Mouse (Mus musculus) hindbrain, postnatal 0 days (tissue): ENCODE results near the gene Tmem246. TPM values are rescaled to one million over a fixed set of nuclear protein-coding genes. Genes with fewer than 3 reads are reported as not detected.
A peak's percentile ranks its signal among the peaks of the same experiment; 100 is the strongest.

Experiments
- ATAC-seq: fragments of 200-750 bp; cut with Nextera tagmentation; 2 replicates; pipeline ENCODE4 v1.8.0; 2017; ENCODE audit warnings: mild to moderate bottlenecking, moderate TSS enrichment, moderate library complexity
- DNase-seq: peaks from one replicate; pipeline ENCODE4 v3.0.0-alpha.2; 2015; ENCODE audit warnings: low spot score
- H3K27ac ChIP-seq: fragments of 300-500 bp; sonication (generic); 2 replicates; pipeline ENCODE4 v1.5.1; 2014; ENCODE audit warnings: mild to moderate bottlenecking
- H3K27me3 ChIP-seq: fragments of 300-500 bp; sonication (generic); 2 replicates; pipeline ENCODE4 v1.6.1; 2014; ENCODE audit warnings: low read length, mixed read lengths; ENCODE audit not compliant: insufficient read depth
- H3K36me3 ChIP-seq: fragments of 300-500 bp; sonication (generic); 2 replicates; pipeline ENCODE4 v1.6.1; 2014; ENCODE audit warnings: low read length, mixed read lengths; ENCODE audit not compliant: insufficient read depth
- H3K4me1 ChIP-seq: fragments of 300-500 bp; sonication (generic); 2 replicates; pipeline ENCODE4 v1.6.1; 2014; ENCODE audit warnings: antibody characterized with exemption, low read length, mixed read lengths; ENCODE audit not compliant: insufficient read depth
- H3K4me2 ChIP-seq: fragments of 300-500 bp; sonication (generic); 2 replicates; pipeline ENCODE4 v1.6.1; 2014; ENCODE audit warnings: low read depth, mild to moderate bottlenecking, low read length, moderate library complexity, mixed read lengths
- H3K4me3 ChIP-seq: fragments of 300-500 bp; sonication (generic); 2 replicates; pipeline ENCODE4 v1.5.1; 2014; ENCODE audit warnings: low read length
- H3K9ac ChIP-seq: fragments of 300-500 bp; sonication (generic); replicated peaks from 2 replicates; pipeline ENCODE4 v1.6.1; 2014; ENCODE audit warnings: mild to moderate bottlenecking, low read length, moderate library complexity, mixed read lengths
- H3K9me3 ChIP-seq: fragments of 300-500 bp; sonication (generic); 2 replicates; pipeline ENCODE4 v1.6.1; 2016; ENCODE audit warnings: low read length, mixed read lengths
- CTCF ChIP-seq: IDR thresholded peaks from 2 replicates; pipeline ENCODE4 v1.5.1; 2016; ENCODE audit warnings: antibody characterized with exemption, control low read depth, low read depth
- WGBS: fragments of 180-500 bp; shearing (Covaris S2); extraction: QIAGEN DNeasy Blood & Tissue Kit; methylation state at CpG from one replicate; pipeline ENCODE4 v1.1.7; 2014; 5-methylcytosine and 5-hydroxymethylcytosine counted together
- polyA plus RNA-seq: library from polyadenylated mRNA; unstranded; fragments of >200 nt; fragmentation: Nextera tagmentation; extraction: Ambion mirVana; gene quantifications from 2 replicates; pipeline ENCODE4 v1.2.1, GENCODE M21; 2015
- total RNA-seq: library from RNA; depleted of rRNA; stranded (reverse); fragments of >200 nt; gene quantifications from 2 replicates; pipeline ENCODE4 v1.2.3, GENCODE M21; 2014

Gene Tmem246
- total and polyA plus RNA-seq, 2 experiments from 2014 or later = 158 to 191 TPM

- Histone ChIP-seq H3K27ac (no peak overlapping the region), H3K9me3 (no peaks in the 10 kb centered on the region), H3K27me3 (no peaks in the 10 kb centered on the region), H3K9ac (no peak overlapping the region), H3K36me3 (no peaks in the 10 kb centered on the region), H3K4me1 (0 out of 2 replicates have a peak, but pooled peaks cover 6% of the 10 kb centered on the region), H3K4me3 (no peak overlapping the region), H3K4me2 (no peak overlapping the region)
- no peak for TF ChIP-seq CTCF
- DNase-seq = no peak
- ATAC-seq = no peak
- WGBS = 100% methylated on average over 7 of the region's 7 CpGs
These were observed 40.3 kb downstream of the Tmem246 start for GRCm38 (mm10) chr4:49557375-49557774.

- Histone ChIP-seq H3K9ac (no peak overlapping the region), H3K27ac (no peak overlapping the region), H3K4me3 (no peak overlapping the region), H3K27me3 (no peaks in the 10 kb centered on the region), H3K4me2 (no peak overlapping the region), H3K4me1 (no peaks in the 10 kb centered on the region), H3K36me3 (no peaks in the 10 kb centered on the region), H3K9me3 (no peaks in the 10 kb centered on the region)
- no peak for TF ChIP-seq CTCF
- DNase-seq (no peak), ATAC-seq (no peak)
- WGBS = 85% methylated on average over 5 of the region's 5 CpGs
These were observed 44.3 kb downstream of the Tmem246 start for GRCm38 (mm10) chr4:49553380-49553779.

GRCm38 (mm10) chr4:49549383-49549782 lies 48.3 kb downstream of the Tmem246 start, which contains the start of gene Aldob:
TSS of gene Aldob (minus strand) at chr4:49549546.
- no peak for DNase-seq
- no peaks in the 10 kb centered on the region for H3K27me3 ChIP-seq
- H3K4me1 ChIP-seq = no peaks in the 10 kb centered on the region
- TF ChIP-seq CTCF = no peak
- 61% methylated on average over 3 of the region's 3 CpGs for WGBS
- ATAC-seq = no peak
- no peak within 1 kb of the TSS for H3K9ac ChIP-seq
- H3K4me2 ChIP-seq = no peak within 1 kb of the TSS
- H3K27ac ChIP-seq = no peak within 1 kb of the TSS
- H3K9me3 ChIP-seq = no peaks in the 10 kb centered on the region
- H3K4me3 ChIP-seq = no peak within 1 kb of the TSS
- H3K36me3 ChIP-seq = no peaks in the 10 kb centered on the region

GRCm38 (mm10) chr4:49547544-49548219 lies 50.0 kb downstream of the Tmem246 start:
- no peak for TF ChIP-seq CTCF
- Histone ChIP-seq H3K9me3 (no peaks in the 10 kb centered on the region), H3K27ac (no peak overlapping the region), H3K9ac (no peak overlapping the region), H3K36me3 (no peaks in the 10 kb centered on the region), H3K4me3 (no peak overlapping the region), H3K4me2 (no peak overlapping the region), H3K27me3 (no peaks in the 10 kb centered on the region), H3K4me1 (no peaks in the 10 kb centered on the region)
- ATAC-seq (no peak), DNase-seq (no peak)
- 84% methylated on average over 7 of the region's 7 CpGs for WGBS

GRCm38 (mm10) chr4:49546873-49547543 lies 50.7 kb downstream of the Tmem246 start:
- H3K27ac ChIP-seq = no peak overlapping the region
- no peaks in the 10 kb centered on the region for H3K27me3 ChIP-seq
- no peak overlapping the region for H3K9ac ChIP-seq
- no peak for TF ChIP-seq CTCF
- no peaks in the 10 kb centered on the region for H3K4me1 ChIP-seq
- no peak overlapping the region for H3K4me2 ChIP-seq
- H3K36me3 ChIP-seq = no peaks in the 10 kb centered on the region
- no peak overlapping the region for H3K4me3 ChIP-seq
- 78% methylated on average over 6 of the region's 6 CpGs for WGBS
- DNase-seq = no peak
- ATAC-seq = no peak
- no peaks in the 10 kb centered on the region for H3K9me3 ChIP-seq

- DNase-seq = no peak
- H3K4me3 ChIP-seq = no peak overlapping the region
- no peaks in the 10 kb centered on the region for H3K36me3 ChIP-seq
- H3K27ac ChIP-seq = no peak overlapping the region
- H3K4me1 ChIP-seq = no peaks in the 10 kb centered on the region
- H3K9me3 ChIP-seq = no peaks in the 10 kb centered on the region
- no peak for ATAC-seq
- H3K27me3 ChIP-seq = no peaks in the 10 kb centered on the region
- H3K9ac ChIP-seq = no peak overlapping the region
- no peak for TF ChIP-seq CTCF
- 81% methylated on average over 2 of the region's 2 CpGs for WGBS
- no peak overlapping the region for H3K4me2 ChIP-seq
These were observed 51.6 kb downstream of the Tmem246 start for GRCm38 (mm10) chr4:49546026-49546425.

- Histone ChIP-seq H3K4me2 (no peak overlapping the region), H3K4me1 (no peaks in the 10 kb centered on the region), H3K27ac (no peak overlapping the region), H3K9ac (no peak overlapping the region), H3K4me3 (no peak overlapping the region), H3K9me3 (no peaks in the 10 kb centered on the region), H3K36me3 (no peaks in the 10 kb centered on the region), H3K27me3 (no peaks in the 10 kb centered on the region)
- WGBS = 68% methylated on average over 3 of the region's 3 CpGs
- DNase-seq (peak; percentile 3), ATAC-seq (no peak)
- TF ChIP-seq CTCF = no peak
These were observed 56.7 kb downstream of the Tmem246 start for GRCm38 (mm10) chr4:49540966-49541365.
